Mouse (Mus musculus) spleen, adult 2 months (tissue): Measurements from ENCODE around the gene Scfd2.

Experiments
- CTCF ChIP-seq: fragments of 200-500 bp; IDR thresholded peaks from 2 replicates; pipeline ENCODE4 v1.5.1; 2011; ENCODE audit warnings: mild to moderate bottlenecking, inconsistent platforms; ENCODE audit not compliant: insufficient read depth, insufficient read length, insufficient replicate concordance; ENCODE audit errors: extremely low read depth
- POLR2A ChIP-seq: fragments of 200-500 bp; IDR thresholded peaks from 2 replicates; pipeline ENCODE4 v1.6.1; 2011; ENCODE audit warnings: low read depth, low read length, inconsistent platforms

DNA sequence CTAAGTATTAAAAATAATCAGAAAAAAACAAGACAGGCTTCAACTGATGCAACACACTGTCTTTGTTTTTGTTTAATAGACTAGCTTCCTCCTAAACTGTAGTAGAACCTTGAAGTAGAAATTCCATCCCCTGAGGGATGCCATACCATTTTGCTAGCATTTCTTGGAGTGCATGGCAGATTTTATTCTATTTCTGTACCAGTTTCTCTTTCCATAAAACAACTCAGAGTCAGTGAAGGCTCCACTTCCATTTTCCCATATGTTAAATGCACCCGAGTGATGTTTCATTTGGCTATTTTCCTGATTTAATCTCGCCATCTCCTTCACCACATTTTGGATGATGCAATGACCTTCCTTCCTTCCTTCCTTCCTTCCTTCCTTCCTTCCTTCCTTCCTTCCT lies 243.4 kb downstream of the Scfd2 start:
- TF ChIP-seq CTCF (no peak), POLR2A (no peak)
